Mouse (Mus musculus) brain, embryonic 14.5 days (tissue): ENCODE data around the gene Bst1.

Source experiments
- CTCF ChIP-seq: fragments of 200-500 bp; IDR thresholded peaks from 2 replicates; pipeline ENCODE4 v1.5.1; 2012; ENCODE audit warnings: inconsistent platforms, mild to moderate bottlenecking, moderate library complexity, borderline replicate concordance; ENCODE audit not compliant: insufficient read depth, insufficient read length; ENCODE audit errors: extremely low read depth
- POLR2A ChIP-seq: fragments of 200-500 bp; IDR thresholded peaks from 2 replicates; pipeline ENCODE4 v1.6.1; 2012; ENCODE audit warnings: mild to moderate bottlenecking, inconsistent platforms, borderline replicate concordance; ENCODE audit not compliant: poor library complexity, insufficient read depth, insufficient read length, severe bottlenecking; ENCODE audit errors: extremely low read depth

GRCm38 (mm10) chr5:43842011-43842285 lies 23.3 kb downstream of the Bst1 start:
- TF ChIP-seq POLR2A: no peak
- no peak for TF ChIP-seq CTCF
